Mouse (Mus musculus) kidney, adult 11 months (tissue): ENCODE measurements around the gene Olfr1447.

ENCODE experiments used
- DNase-seq: peaks from one replicate; pipeline ENCODE4 v3.0.0; 2022

Gene Olfr1447

GRCm38 (mm10) chr19:12903643-12904042 lies at the start of gene Olfr1447:
Gene Olfr1447, minus strand, starts transcription at chr19:12903743.
- no peak for DNase-seq

DNA sequence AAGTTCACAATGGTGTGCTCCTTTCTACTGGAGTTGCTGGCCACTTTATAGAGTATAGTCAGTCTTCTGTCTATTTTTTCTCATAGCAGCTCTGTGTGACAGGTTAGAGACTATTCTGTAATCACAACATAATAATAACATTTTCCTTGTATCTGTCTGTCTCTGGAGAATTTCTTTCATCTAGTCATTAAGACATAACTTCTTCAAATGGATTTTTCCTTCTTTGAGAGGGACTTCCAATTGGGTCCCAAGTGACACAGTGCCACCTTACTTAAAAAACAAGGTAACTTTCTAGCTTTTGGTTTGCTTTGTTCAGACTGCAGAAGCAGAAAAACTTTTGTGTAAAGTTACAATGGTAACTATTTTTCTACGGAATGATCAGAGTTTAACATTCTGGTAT lies 46.4 kb upstream of the Olfr1447 start, which contains the start of gene Olfr1450:
Gene Olfr1450, plus strand, starts transcription at position 301 of the 400 bp plus-strand sequence.
- no peak for DNase-seq

DNA sequence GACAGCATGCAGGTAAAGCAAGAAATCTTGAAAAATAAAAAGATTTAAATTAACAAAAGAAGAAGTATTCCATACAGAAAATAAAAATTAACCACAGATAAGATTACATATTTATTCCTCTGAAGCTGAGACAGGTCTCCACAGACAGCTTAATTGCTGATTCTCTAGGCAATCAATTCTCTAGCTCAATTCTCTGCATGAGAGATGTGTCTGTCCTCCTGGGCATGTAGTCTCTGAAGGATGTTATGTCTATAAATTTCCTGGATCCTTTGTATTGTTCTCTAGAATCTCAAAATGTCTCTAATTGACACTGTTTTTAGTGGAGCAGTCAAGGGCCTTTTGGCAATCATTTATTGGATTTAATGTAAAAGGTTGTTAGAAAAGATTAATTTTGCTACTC lies 27.0 kb upstream of the Olfr1447 start, which contains the start of gene Olfr1449:
Gene Olfr1449, plus strand, starts transcription at position 301 of the 400 bp plus-strand sequence.
- DNase-seq = no peak

DNA sequence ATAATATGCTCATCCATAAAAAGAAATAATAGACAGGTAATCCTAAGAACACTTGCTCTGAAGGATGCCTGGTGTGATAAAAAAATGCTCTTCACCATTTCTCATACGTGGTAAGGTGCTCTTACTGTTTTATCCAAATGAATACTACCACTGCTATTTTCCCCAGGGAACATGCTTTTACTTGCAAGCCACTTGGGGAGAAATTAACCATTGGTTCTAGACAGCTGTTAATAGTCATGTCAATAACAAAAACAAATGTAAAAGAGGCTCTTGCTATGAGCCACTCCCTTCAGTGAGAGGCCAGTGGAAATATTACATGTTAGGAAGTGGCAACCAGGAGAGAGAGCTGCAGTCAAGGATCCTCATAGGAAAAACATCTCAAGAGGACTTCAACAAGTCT lies 20.8 kb upstream of the Olfr1447 start, which contains the start of gene Olfr1448:
Gene Olfr1448, minus strand, starts transcription at position 101 of the 400 bp plus-strand sequence.
- DNase-seq = no peak

DNA sequence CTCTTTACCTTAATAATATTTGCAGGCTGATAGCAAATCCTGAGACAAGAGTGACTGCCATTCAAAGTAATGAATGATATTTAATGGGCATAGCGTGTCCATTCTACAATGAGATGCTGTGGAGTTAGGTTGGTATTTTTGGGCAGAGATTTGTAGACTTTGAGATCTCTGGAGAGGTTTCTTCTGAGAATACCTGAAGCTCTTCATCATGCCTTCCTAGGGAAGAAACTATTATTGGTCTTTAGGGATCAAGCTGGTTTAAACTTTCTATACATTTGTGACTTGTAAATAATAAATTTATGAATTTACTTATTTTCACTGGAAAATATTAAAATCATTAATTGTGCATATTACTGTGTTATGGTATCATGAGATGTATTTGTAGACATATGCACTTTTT lies 10.1 kb downstream of the Olfr1447 start, which contains the start of gene Olfr1446:
Gene Olfr1446, minus strand, starts transcription at position 101 of the 400 bp plus-strand sequence.
- DNase-seq = no peak

DNA sequence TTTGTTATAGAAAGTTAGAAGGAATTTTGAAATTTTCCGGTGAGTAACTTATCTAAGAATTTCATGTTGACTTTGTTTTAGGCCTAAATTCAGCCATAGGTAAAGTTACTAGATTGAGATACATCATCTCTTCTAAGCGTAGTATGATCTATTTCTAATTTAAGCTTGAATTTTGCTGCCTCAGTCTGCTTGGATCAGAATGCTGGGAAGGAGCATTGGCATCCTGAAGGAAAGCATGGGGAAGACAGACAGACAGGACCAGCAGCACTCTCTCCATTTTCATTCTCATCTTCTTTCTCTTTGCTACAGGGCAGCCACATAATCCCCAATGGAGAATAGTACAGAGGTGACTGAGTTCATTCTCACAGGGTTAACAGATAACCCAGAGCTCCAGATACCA lies 20.0 kb downstream of the Olfr1447 start, which contains the start of gene Olfr1445:
Gene Olfr1445, plus strand, starts transcription at position 301 of the 400 bp plus-strand sequence.
- no peak for DNase-seq

DNA sequence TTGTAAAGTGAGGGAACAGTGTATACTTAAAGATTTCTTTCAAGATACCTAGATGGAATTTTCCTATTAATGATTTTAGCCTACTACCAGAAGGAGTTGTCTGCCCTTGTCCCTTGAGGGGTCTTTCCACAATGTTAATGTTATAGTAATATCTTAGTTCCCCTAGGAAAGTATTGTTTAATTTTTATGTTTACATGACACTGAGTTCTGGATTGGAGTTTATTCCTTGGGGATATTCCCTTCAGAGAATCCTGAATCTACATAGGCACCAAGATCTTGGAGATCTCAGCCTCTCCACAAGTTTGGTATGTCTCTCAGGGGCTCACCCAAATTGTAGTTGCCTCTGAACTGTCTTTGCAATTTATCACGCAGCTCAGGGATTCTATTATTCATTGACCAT lies 46.6 kb downstream of the Olfr1447 start, which contains the start of gene Olfr1444:
Gene Olfr1444, plus strand, starts transcription at position 301 of the 400 bp plus-strand sequence.
- no peak for DNase-seq
